Mouse (Mus musculus) gastrocnemius, adult 2 months (tissue): ENCODE measurements around the gene Egr4. TPM values are rescaled to one million over a fixed set of nuclear protein-coding genes. Genes with fewer than 3 reads are reported as not detected.
A peak's percentile ranks its signal among the peaks of the same experiment; 100 is the strongest.

Experiments
- DNase-seq: peaks from one replicate; pipeline ENCODE4 v3.0.0; 2022
- H3K27ac ChIP-seq: fragments of 200-600 bp; 2 replicates; pipeline ENCODE4 v1.8.1; 2022; ENCODE audit warnings: mild to moderate bottlenecking
- H3K4me3 ChIP-seq: fragments of 200-600 bp; 2 replicates; pipeline ENCODE4 v1.8.1; 2022; ENCODE audit warnings: mild to moderate bottlenecking, moderate library complexity
- CTCF ChIP-seq: fragments of 200-600 bp; IDR thresholded peaks from 2 replicates; pipeline ENCODE4 v1.8.1; 2022; ENCODE audit warnings: antibody characterized with exemption, mild to moderate bottlenecking, moderate library complexity
- intact Hi-C: fragments of 180-260 bp; cut with DNase I; formaldehyde crosslinking; loops from one replicate; pipeline ENCODE4 v1.15.1; 2025
- long read RNA-seq, 2 experiments: library from polyadenylated mRNA; stranded (forward); transcript quantifications; one replicate each; pipeline ENCODE4 v2.0.0; 2021
- total RNA-seq, 2 experiments: library from RNA; stranded (reverse); gene quantifications; 2 replicates each; pipeline ENCODE4 v1.2.3; 2021

Gene Egr4
- not detected for total RNA-seq
- long read RNA-seq, experiment 1 = 0 reads
- long read RNA-seq, experiment 2 = 0 reads

- no peak for TF ChIP-seq CTCF
- peak within 1 kb of the TSS; percentile 63 for H3K4me3 ChIP-seq
- H3K27ac ChIP-seq = no peak within 1 kb of the TSS
- intact Hi-C loops = no loop called here
- peak; percentile 29 for DNase-seq
Measured at GRCm38 (mm10) chr6:85513531-85513910, at the start of gene Egr4. Gene Egr4 (minus strand): TSS chr6:85513589.

GRCm38 (mm10) chr6:85562374-85562773 is 49.0 kb upstream of the Egr4 start:
- Histone ChIP-seq H3K4me3 (no peak overlapping the region), H3K27ac (no peak overlapping the region)
- intact Hi-C loops = no loop called here
- no peak; the same call in 1 of the 2 replicates for TF ChIP-seq CTCF
- no peak for DNase-seq

- no peak for DNase-seq
- TF ChIP-seq CTCF = no peak
- intact Hi-C loops = no loop called here
- no peak overlapping the region for H3K4me3 ChIP-seq
- H3K27ac ChIP-seq = no peak overlapping the region
Measured at GRCm38 (mm10) chr6:85547642-85548041, 34.3 kb upstream of the Egr4 start.

- TF ChIP-seq CTCF = no peak
- Histone ChIP-seq H3K4me3 (no peak overlapping the region), H3K27ac (no peak overlapping the region)
- intact Hi-C loops = no loop called here
- no peak for DNase-seq
Measured at GRCm38 (mm10) chr6:85544251-85544881, 31.0 kb upstream of the Egr4 start.

- no peak for TF ChIP-seq CTCF
- intact Hi-C loops = no loop called here
- no peak overlapping the region for H3K27ac ChIP-seq
- DNase-seq = no peak
- H3K4me3 ChIP-seq = no peak overlapping the region
Measured at GRCm38 (mm10) chr6:85543351-85544175, 30.2 kb upstream of the Egr4 start.

- Histone ChIP-seq H3K27ac (no peak overlapping the region), H3K4me3 (no peak overlapping the region)
- TF ChIP-seq CTCF = no peak
- intact Hi-C loops = no loop called here
- DNase-seq = no peak
Measured at GRCm38 (mm10) chr6:85522825-85523224, 9.4 kb upstream of the Egr4 start.

- DNase-seq = no peak
- Histone ChIP-seq H3K27ac (no peak overlapping the region), H3K4me3 (no peak overlapping the region)
- TF ChIP-seq CTCF = no peak
- intact Hi-C loops = no loop called here
Measured at GRCm38 (mm10) chr6:85522026-85522425, 8.6 kb upstream of the Egr4 start.

- Histone ChIP-seq H3K4me3 (no peak overlapping the region), H3K27ac (no peak overlapping the region)
- TF ChIP-seq CTCF = no peak
- intact Hi-C loops = no loop called here
- no peak for DNase-seq
Measured at GRCm38 (mm10) chr6:85518091-85518693, 4.8 kb upstream of the Egr4 start.

GRCm38 (mm10) chr6:85515941-85516340 is 2.6 kb upstream of the Egr4 start:
- Histone ChIP-seq H3K27ac (no peak overlapping the region), H3K4me3 (no peak overlapping the region)
- intact Hi-C loops = no loop called here
- no peak for TF ChIP-seq CTCF
- DNase-seq = no peak

- intact Hi-C loops = no loop called here
- no peak for TF ChIP-seq CTCF
- peak overlapping the region; percentile 63 for H3K4me3 ChIP-seq
- peak; percentile 15 for DNase-seq
- no peak overlapping the region for H3K27ac ChIP-seq
Measured at GRCm38 (mm10) chr6:85512577-85513530, 535 bp downstream of the Egr4 start.

- Histone ChIP-seq H3K4me3 (peak overlapping the region; percentile 40), H3K27ac (no peak overlapping the region)
- TF ChIP-seq CTCF = no peak
- intact Hi-C loops = no loop called here
- DNase-seq = no peak
Measured at GRCm38 (mm10) chr6:85512056-85512440, 1.3 kb downstream of the Egr4 start.

- no peak for TF ChIP-seq CTCF
- Histone ChIP-seq H3K4me3 (peak overlapping the region; percentile 40), H3K27ac (no peak overlapping the region)
- DNase-seq = peak; percentile 34
- intact Hi-C loops = no loop called here
Measured at GRCm38 (mm10) chr6:85511286-85512055, 1.9 kb downstream of the Egr4 start.
